ENCODE assay signal across 22 mouse cellular contexts in genomic region chr2:172222891-172223290, GRCm38 (mm10). TPM values are rescaled to one million over a fixed set of nuclear protein-coding genes. Genes with fewer than 3 reads are reported as not detected.
DNase-seq lines count a peak whose midpoint lies in the region; ATAC-seq lines count a peak whose summit lies in the region.
"Had no signal": no experiment of that assay in that cellular context is flagged by ENCODE, and none has a peak within 500 bp of the region (broad histone marks: within the 10 kb centered on the region; RNA-seq: fewer than 3 reads in every experiment).

No protein-coding gene starts in this region.

- no peak overlapping the region for H3K27ac ChIP-seq in forebrain, embryonic 13.5 days
- H3K27ac ChIP-seq in forebrain, embryonic 12.5 days: no peak overlapping the region
- H3K27ac ChIP-seq in hindbrain, embryonic 16.5 days (ENCODE audit: low read depth, low read length): no peak overlapping the region
- H3K27ac ChIP-seq in neural tube, embryonic 15.5 days (replicated peaks): no peak overlapping the region
- H3K27ac ChIP-seq: gastrocnemius, adult 2 months; heart, adult 2 months; hindbrain, embryonic 15.5 days; limb, embryonic 10.5 days; liver, embryonic 12.5 days had no signal

- H3K9me3 ChIP-seq in forebrain, embryonic 13.5 days (replicated peaks): no peaks in the 10 kb centered on the region
- no peaks in the 10 kb centered on the region for H3K9me3 ChIP-seq in forebrain, embryonic 12.5 days
- H3K9me3 ChIP-seq in hindbrain, embryonic 16.5 days (ENCODE audit: control insufficient read depth, low read length): no peaks in the 10 kb centered on the region
- no peaks in the 10 kb centered on the region for H3K9me3 ChIP-seq in neural tube, embryonic 15.5 days (replicated peaks)
- H3K9me3 ChIP-seq: hindbrain, embryonic 15.5 days; limb, embryonic 10.5 days; megakaryocyte, embryonic 14.5 days had no signal

- peak; percentile 90 for DNase-seq in left cerebral cortex, postnatal 4 days
- DNase-seq in left cerebral cortex, adult 8-10 months (ENCODE audit: low spot score in 2 of 2): no peak
- DNase-seq in cerebellum, postnatal 10 days: peak; percentile 88 to 91
- DNase-seq in frontal cortex, postnatal 14 days (ENCODE audit: low spot score in 2 of 2): peak; percentile 10 to 36
- DNase-seq: B cell, adult 2 months; gastrocnemius, adult 2 months; heart, adult 2 months had no signal

- peaks cover 4% of the 10 kb centered on the region; the same call in 1 of the 2 replicates for H3K4me1 ChIP-seq in forebrain, embryonic 13.5 days
- H3K4me1 ChIP-seq in forebrain, embryonic 12.5 days: peaks cover 4% of the 10 kb centered on the region; the same call in 1 of the 2 replicates
- no peaks in the 10 kb centered on the region for H3K4me1 ChIP-seq in hindbrain, embryonic 16.5 days (ENCODE audit: control insufficient read depth, insufficient read depth, low read depth, low read length)
- H3K4me1 ChIP-seq in neural tube, embryonic 15.5 days: peaks cover 2% of the 10 kb centered on the region; the same call in 1 of the 2 replicates
- H3K4me1 ChIP-seq: hindbrain, embryonic 15.5 days; liver, embryonic 12.5 days had no signal

- no peak overlapping the region for H3K9ac ChIP-seq in forebrain, embryonic 13.5 days
- H3K9ac ChIP-seq in forebrain, embryonic 12.5 days: no peak overlapping the region
- H3K9ac ChIP-seq in hindbrain, embryonic 16.5 days (ENCODE audit: low read depth, low read length): no peak overlapping the region
- no peak overlapping the region for H3K9ac ChIP-seq in neural tube, embryonic 15.5 days (replicated peaks)
- H3K9ac ChIP-seq: hindbrain, embryonic 15.5 days; liver, embryonic 12.5 days had no signal

- H3K36me3 ChIP-seq in forebrain, embryonic 13.5 days (ENCODE audit: poor library complexity, severe bottlenecking): no peaks in the 10 kb centered on the region
- H3K36me3 ChIP-seq in forebrain, embryonic 12.5 days (replicated peaks): no peaks in the 10 kb centered on the region
- no peaks in the 10 kb centered on the region for H3K36me3 ChIP-seq in hindbrain, embryonic 16.5 days (ENCODE audit: control insufficient read depth, insufficient read depth, low read length)
- H3K36me3 ChIP-seq in neural tube, embryonic 15.5 days: no peaks in the 10 kb centered on the region
- H3K36me3 ChIP-seq: hindbrain, embryonic 15.5 days; limb, embryonic 10.5 days; liver, embryonic 12.5 days had no signal

- H3K4me3 ChIP-seq in forebrain, embryonic 13.5 days: no peak overlapping the region
- no peak overlapping the region for H3K4me3 ChIP-seq in forebrain, embryonic 12.5 days (replicated peaks)
- H3K4me3 ChIP-seq in hindbrain, embryonic 16.5 days (ENCODE audit: low read length): no peak overlapping the region
- no peak overlapping the region for H3K4me3 ChIP-seq in neural tube, embryonic 15.5 days (replicated peaks)
- H3K4me3 ChIP-seq: gastrocnemius, adult 2 months; heart, adult 2 months; hindbrain, embryonic 15.5 days; limb, embryonic 10.5 days; liver, embryonic 12.5 days; megakaryocyte, embryonic 14.5 days; myocyte had no signal

- intact Hi-C loops in left cerebral cortex, postnatal 4 days (cut with DNase I): loop anchor here (10.0 kb wide), 1 partner anchor 222 kb away; the partner anchor contains the start of gene Rtf2

- H3K27me3 ChIP-seq in forebrain, embryonic 13.5 days: peaks cover 11% of the 10 kb centered on the region; the same call in 1 of the 2 replicates
- H3K27me3 ChIP-seq in forebrain, embryonic 12.5 days: peaks cover 25% of the 10 kb centered on the region
- peaks cover 2% of the 10 kb centered on the region; the same call in 1 of the 2 replicates for H3K27me3 ChIP-seq in hindbrain, embryonic 16.5 days (replicated peaks; ENCODE audit: control insufficient read depth, insufficient read depth, low read length)
- H3K27me3 ChIP-seq in neural tube, embryonic 15.5 days (replicated peaks): peaks cover 3% of the 10 kb centered on the region
- H3K27me3 ChIP-seq: hindbrain, embryonic 15.5 days; Patski had no signal

- no peak overlapping the region for H3K4me2 ChIP-seq in forebrain, embryonic 13.5 days
- H3K4me2 ChIP-seq in forebrain, embryonic 12.5 days: no peak overlapping the region
- no peak overlapping the region for H3K4me2 ChIP-seq in hindbrain, embryonic 16.5 days (ENCODE audit: low read length)
- H3K4me2 ChIP-seq in neural tube, embryonic 15.5 days: no peak overlapping the region
- H3K4me2 ChIP-seq: hindbrain, embryonic 15.5 days; liver, embryonic 12.5 days had no signal

- WGBS in forebrain, embryonic 13.5 days: 55% methylated on average over 7 of the region's 7 CpGs
- WGBS in forebrain, embryonic 12.5 days: 73% methylated on average over 7 of the region's 7 CpGs
- 63% methylated on average over 7 of the region's 7 CpGs for WGBS in hindbrain, embryonic 16.5 days
- 83% methylated on average over 7 of the region's 7 CpGs for WGBS in neural tube, embryonic 15.5 days

- peak; percentile 69; the same call in 1 of the 2 replicates for ATAC-seq in forebrain, embryonic 13.5 days
- ATAC-seq in forebrain, embryonic 12.5 days (ENCODE audit: low FRiP score): no peak
- no peak for ATAC-seq in hindbrain, embryonic 16.5 days
- no peak for ATAC-seq in neural tube, embryonic 15.5 days (ENCODE audit: low FRiP score)
- ATAC-seq: liver, embryonic 12.5 days; Patski had no signal

RNA-seq across cellular contexts. Expression of gene Mc3r, which starts 25.4 kb away (rescaled TPM):
- polyA plus RNA-seq in forebrain, embryonic 13.5 days (2015; fragmentation: Nextera tagmentation; extraction: Ambion mirVana): 0.10 and 0.15 TPM in 2 replicates
- 0.09 TPM in 1 of 2 replicates, not detected in the other for polyA plus RNA-seq in forebrain, embryonic 12.5 days (2016; fragmentation: Nextera tagmentation; extraction: Ambion mirVana)
- total RNA-seq in left cerebral cortex, postnatal 4 days (2021): under 1 TPM; 0.18 TPM
- total RNA-seq in left cerebral cortex, adult 8-10 months (2022): under 1 TPM; 0.41 to 0.93 (median 0.53) TPM
- 0.11 and 0.19 TPM in 2 replicates for polyA plus RNA-seq in hindbrain, embryonic 16.5 days (2015; fragmentation: Nextera tagmentation; extraction: Ambion mirVana)
- 0.26 and 0.28 TPM in 2 replicates for polyA plus RNA-seq in neural tube, embryonic 15.5 days (2015; fragmentation: Nextera tagmentation; extraction: Ambion mirVana)
- total RNA-seq: adrenal gland, postnatal 4 days; gastrocnemius, adult 2 months; heart, adult 2 months; heart, postnatal 10 days had no signal
- polyA plus RNA-seq: heart, adult 2 months; kidney, adult 2 months; limb, embryonic 10.5 days; lung, embryonic 16.5 days; myocyte; Patski; stomach, embryonic 14.5 days had no signal

Comparison
In these comparisons a context has a peak if more than half of its experiments do, and no peak if none do; other contexts are left out.
1. DNase-seq: peak in left cerebral cortex, postnatal 4 days (single experiment), cerebellum, postnatal 10 days (2 of 2) and frontal cortex, postnatal 14 days (2 of 2); none in left cerebral cortex, adult 8-10 months (0 of 2).